8 mouse cellular contexts compared by ENCODE assay signal in the genomic region with DNA sequence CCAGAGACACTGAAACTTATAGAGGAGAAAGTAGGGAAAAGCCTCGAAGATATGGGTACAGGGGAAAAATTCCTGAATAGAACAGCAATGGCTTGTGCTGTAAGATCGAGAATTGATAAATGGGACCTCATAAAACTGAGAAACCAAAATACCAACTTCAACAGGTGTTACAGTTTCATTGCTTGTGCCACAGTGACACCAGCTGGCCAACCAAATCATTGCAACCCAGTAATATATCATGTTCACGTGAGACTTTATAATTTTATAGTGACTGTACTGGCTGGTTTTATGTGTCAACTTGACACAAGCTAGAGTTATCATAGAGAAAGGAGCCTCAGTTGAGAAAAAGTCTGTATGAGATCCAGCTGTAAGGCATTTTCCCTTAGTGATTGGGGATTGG. TPM values are rescaled to one million over a fixed set of nuclear protein-coding genes. Genes with fewer than 3 reads are reported as not detected.
DNase-seq lines count a peak whose midpoint lies in the region; ATAC-seq and TF ChIP-seq lines count a peak whose summit lies in the region.
"Not testable (repeated sequence)": the region's sequence is repeated elsewhere in the genome, so short reads cannot be mapped to it uniquely, and the experiment has no call there.

No protein-coding gene starts in this region.

- not testable (repeated sequence) for ATAC-seq in forebrain, embryonic 11.5 days (replicated peaks; ENCODE audit: low FRiP score); hindbrain, embryonic 14.5 days (ENCODE audit: low FRiP score)

- H3K9ac ChIP-seq in ES-E14 (ENCODE audit: insufficient read depth, low read depth, low read length, poor library complexity, severe bottlenecking); forebrain, embryonic 11.5 days (ENCODE audit: low read length); hindbrain, embryonic 14.5 days: not testable (repeated sequence)

- peak; percentile 24 for DNase-seq in ES-E14 (ENCODE audit: low read depth, low spot score)
- DNase-seq in c-Kit-positive CD71-negative TER-119-negative erythroid progenitor cells, embryonic 14.5 days (ENCODE audit: low read depth): peak; percentile 38
- DNase-seq in forebrain, embryonic 11.5 days (ENCODE audit: low spot score): peak; percentile 74
- peak; percentile 83 for DNase-seq in hindbrain, embryonic 14.5 days (ENCODE audit: low spot score)
- DNase-seq in layer of hippocampus, postnatal 10 days (ENCODE audit: low spot score in 2 of 2): peak; percentile 77 to 80
- DNase-seq in lung, postnatal 10 days: peak; percentile 62
- DNase-seq in retina, postnatal 7 days (ENCODE audit: low read depth, low spot score): peak; percentile 14
- DNase-seq in thymus, postnatal 4 days: peak; percentile 81

- in situ Hi-C loops in ES-E14 (cut with MboI; ENCODE audit: low sequenced_read_pairs in 2 of 2, unreplicated experiment in 2 of 2): loop anchor here in 1 of 2 experiments (25.0 kb wide), 1 partner anchor 205 kb away; no protein-coding TSS in a partner anchor

- not testable (repeated sequence) for H3K4me2 ChIP-seq in forebrain, embryonic 11.5 days (ENCODE audit: low read depth, low read length, severe bottlenecking); hindbrain, embryonic 14.5 days (replicated peaks)

- H3K4me1 ChIP-seq in ES-E14 (ENCODE audit: control insufficient read depth in 2 of 2, insufficient read depth in 2 of 2, low read length in 2 of 2, poor library complexity in 1 of 2); forebrain, embryonic 11.5 days (replicated peaks; ENCODE audit: control insufficient read depth, insufficient read depth, low read length); hindbrain, embryonic 14.5 days (replicated peaks; ENCODE audit: control insufficient read depth, insufficient read depth, low read length): not testable (repeated sequence)

- not testable (repeated sequence) for H3K36me3 ChIP-seq in ES-E14 (ENCODE audit: control insufficient read depth, insufficient read depth, low read length, poor library complexity, severe bottlenecking); forebrain, embryonic 11.5 days (ENCODE audit: control insufficient read depth, insufficient read depth, low read length); hindbrain, embryonic 14.5 days (replicated peaks; ENCODE audit: control insufficient read depth, insufficient read depth)

- H3K9me3 ChIP-seq in ES-E14 (ENCODE audit: control insufficient read depth, insufficient read depth, low read depth, low read length); forebrain, embryonic 11.5 days (ENCODE audit: control insufficient read depth, low read length); hindbrain, embryonic 14.5 days (ENCODE audit: control insufficient read depth, low read length): not testable (repeated sequence)

- not testable (repeated sequence) for H3K4me3 ChIP-seq in ES-E14 (ENCODE audit: insufficient read depth in 1 of 2, low read depth in 1 of 2, low read length in 2 of 2, poor library complexity in 1 of 2, severe bottlenecking in 1 of 2); forebrain, embryonic 11.5 days (ENCODE audit: low read depth, low read length); hindbrain, embryonic 14.5 days (replicated peaks; ENCODE audit: low read length)

- not testable (repeated sequence) for H3K27me3 ChIP-seq in forebrain, embryonic 11.5 days (ENCODE audit: control insufficient read depth, insufficient read depth, low read length); hindbrain, embryonic 14.5 days (ENCODE audit: control insufficient read depth, insufficient read depth, low read length)

- WGBS in forebrain, embryonic 11.5 days: 30% methylated on average over 3 of the region's 3 CpGs
- 26% methylated on average over 3 of the region's 3 CpGs for WGBS in hindbrain, embryonic 14.5 days

- not testable (repeated sequence) for H3K27ac ChIP-seq in ES-E14 (ENCODE audit: insufficient read depth, low read depth, low read length, poor library complexity, severe bottlenecking); forebrain, embryonic 11.5 days (ENCODE audit: low read depth, low read length); hindbrain, embryonic 14.5 days

TF ChIP-seq in ES-E14, 5 proteins besides CTCF, POLR2A, EP300 and RAD21:
- peak; percentile 42; the same call in 1 of the 2 replicates for TF ChIP-seq ZC3H11A (IDR thresholded peaks at IDR 0.05; ENCODE audit: borderline replicate concordance, low read depth, low read length)

RNA-seq across cellular contexts. Expression of a gene that starts 40.0 kb away (rescaled TPM):
- total RNA-seq in ES-E14 (2012; rRNA removed): 10.5 and 17.4 TPM in 2 replicates
- polyA plus RNA-seq in forebrain, embryonic 11.5 days (2014; fragmentation: Nextera tagmentation; extraction: Ambion mirVana): 37.8 and 45.9 TPM in 2 replicates
- 27.1 and 27.9 TPM in 2 replicates for polyA plus RNA-seq in hindbrain, embryonic 14.5 days (2014; fragmentation: Nextera tagmentation; extraction: Ambion mirVana)
- total RNA-seq in layer of hippocampus, postnatal 10 days (2021): 10 to 100 TPM; 19.7 to 20.6 TPM

RNA-seq across cellular contexts. Expression of a gene that starts 50.9 kb away (rescaled TPM):
- total RNA-seq in ES-E14 (2012; rRNA removed): not detected in 2 replicates
- not detected in 2 replicates for polyA plus RNA-seq in forebrain, embryonic 11.5 days (2014; fragmentation: Nextera tagmentation; extraction: Ambion mirVana)
- polyA plus RNA-seq in hindbrain, embryonic 14.5 days (2014; fragmentation: Nextera tagmentation; extraction: Ambion mirVana): not detected in 2 replicates
- total RNA-seq in layer of hippocampus, postnatal 10 days (2021): under 1 TPM; 0.14 to 0.16 TPM

Comparison
In these comparisons a context has a peak if more than half of its experiments do, and no peak if none do; other contexts are left out.
1. DNase-seq: peak in every context shown above with its lines; median percentile 83 in hindbrain, embryonic 14.5 days; 81 in thymus, postnatal 4 days; 78 in layer of hippocampus, postnatal 10 days; 74 in forebrain, embryonic 11.5 days; 62 in lung, postnatal 10 days; 38 in c-Kit-positive CD71-negative TER-119-negative erythroid progenitor cells, embryonic 14.5 days; 24 in ES-E14; 14 in retina, postnatal 7 days.